Mouse (Mus musculus): Measurements from ENCODE around the gene Orai2. TPM values are rescaled to one million over a fixed set of nuclear protein-coding genes. Genes with fewer than 3 reads are reported as not detected.
A peak's percentile ranks its signal among the peaks of the same experiment; 100 is the strongest.

The Orai2 gene
- polyA plus RNA-seq (2012; rRNA removed) = 9.7 and 12.7 TPM in 2 replicates

- no peaks in the 10 kb centered on the region for H3K36me3 ChIP-seq (ENCODE audit: control insufficient read depth, insufficient read depth, low read length)
- H3K4me1 ChIP-seq (ENCODE audit: control insufficient read depth, insufficient read depth, low read length) = peaks cover 10% of the 10 kb centered on the region
- TF ChIP-seq CTCF (conservative IDR thresholded peaks at IDR 0.05; ENCODE audit: insufficient read depth, insufficient read length, low read depth, low read length) = no peak
- TF ChIP-seq POLR2A (IDR thresholded peaks at IDR 0.05; ENCODE audit: low read depth, low read length) = no peak
- no peaks in the 10 kb centered on the region for H3K27me3 ChIP-seq (replicated peaks; ENCODE audit: control insufficient read depth, insufficient read depth, low read length)
- DNase-seq = peak; percentile 80
- 2% methylated on average over 49 of the region's 49 CpGs for WGBS
- H3K27ac ChIP-seq (ENCODE audit: insufficient read depth, low read depth, low read length) = peak within 1 kb of the TSS; percentile 64; the same call in 1 of the 2 replicates
- H3K4me3 ChIP-seq (ENCODE audit: insufficient read depth, low read depth, low read length) = peak within 1 kb of the TSS; percentile 54
These were observed at the start of gene Orai2 for GRCm38 (mm10) chr5:136170512-136171362. Gene Orai2 (minus strand): TSS chr5:136170713.

GRCm38 (mm10) chr5:136218585-136218984, 48.1 kb upstream of the Orai2 start:
- WGBS = 85% methylated on average over 12 of the region's 12 CpGs
- Histone ChIP-seq H3K4me1 (ENCODE audit: control insufficient read depth, insufficient read depth, low read length) (no peaks in the 10 kb centered on the region), H3K36me3 (ENCODE audit: control insufficient read depth, insufficient read depth, low read length) (no peaks in the 10 kb centered on the region), H3K27ac (ENCODE audit: insufficient read depth, low read depth, low read length) (no peak overlapping the region), H3K4me3 (ENCODE audit: insufficient read depth, low read depth, low read length) (no peak overlapping the region), H3K27me3 (replicated peaks; ENCODE audit: control insufficient read depth, insufficient read depth, low read length) (no peaks in the 10 kb centered on the region)
- no peak for DNase-seq
- TF ChIP-seq POLR2A (IDR thresholded peaks at IDR 0.05; ENCODE audit: low read depth, low read length) = no peak
- no peak for TF ChIP-seq CTCF (conservative IDR thresholded peaks at IDR 0.05; ENCODE audit: insufficient read depth, insufficient read length, low read depth, low read length)

GRCm38 (mm10) chr5:136217932-136218381, 47.4 kb upstream of the Orai2 start:
- Histone ChIP-seq H3K36me3 (ENCODE audit: control insufficient read depth, insufficient read depth, low read length) (no peaks in the 10 kb centered on the region), H3K4me3 (ENCODE audit: insufficient read depth, low read depth, low read length) (no peak overlapping the region), H3K27ac (ENCODE audit: insufficient read depth, low read depth, low read length) (no peak overlapping the region), H3K27me3 (replicated peaks; ENCODE audit: control insufficient read depth, insufficient read depth, low read length) (no peaks in the 10 kb centered on the region), H3K4me1 (ENCODE audit: control insufficient read depth, insufficient read depth, low read length) (no peaks in the 10 kb centered on the region)
- TF ChIP-seq POLR2A (IDR thresholded peaks at IDR 0.05; ENCODE audit: low read depth, low read length) (no peak), CTCF (conservative IDR thresholded peaks at IDR 0.05; ENCODE audit: insufficient read depth, insufficient read length, low read depth, low read length) (no peak)
- WGBS = 75% methylated on average over 4 of the region's 4 CpGs
- DNase-seq = no peak

GRCm38 (mm10) chr5:136217004-136217665, 46.6 kb upstream of the Orai2 start:
- Histone ChIP-seq H3K27ac (ENCODE audit: insufficient read depth, low read depth, low read length) (no peak overlapping the region), H3K4me1 (ENCODE audit: control insufficient read depth, insufficient read depth, low read length) (no peaks in the 10 kb centered on the region), H3K4me3 (ENCODE audit: insufficient read depth, low read depth, low read length) (no peak overlapping the region), H3K36me3 (ENCODE audit: control insufficient read depth, insufficient read depth, low read length) (no peaks in the 10 kb centered on the region), H3K27me3 (replicated peaks; ENCODE audit: control insufficient read depth, insufficient read depth, low read length) (no peaks in the 10 kb centered on the region)
- DNase-seq = no peak
- TF ChIP-seq CTCF (conservative IDR thresholded peaks at IDR 0.05; ENCODE audit: insufficient read depth, insufficient read length, low read depth, low read length) (no peak), POLR2A (IDR thresholded peaks at IDR 0.05; ENCODE audit: low read depth, low read length) (no peak)
- 79% methylated on average over 18 of the region's 18 CpGs for WGBS

- Histone ChIP-seq H3K27me3 (replicated peaks; ENCODE audit: control insufficient read depth, insufficient read depth, low read length) (no peaks in the 10 kb centered on the region), H3K36me3 (ENCODE audit: control insufficient read depth, insufficient read depth, low read length) (no peaks in the 10 kb centered on the region), H3K27ac (ENCODE audit: insufficient read depth, low read depth, low read length) (no peak overlapping the region), H3K4me3 (ENCODE audit: insufficient read depth, low read depth, low read length) (no peak overlapping the region), H3K4me1 (ENCODE audit: control insufficient read depth, insufficient read depth, low read length) (no peaks in the 10 kb centered on the region)
- WGBS = 55% methylated on average over 5 of the region's 5 CpGs
- DNase-seq = no peak
- TF ChIP-seq POLR2A (IDR thresholded peaks at IDR 0.05; ENCODE audit: low read depth, low read length) (no peak), CTCF (conservative IDR thresholded peaks at IDR 0.05; ENCODE audit: insufficient read depth, insufficient read length, low read depth, low read length) (no peak)
These were observed 45.4 kb upstream of the Orai2 start for GRCm38 (mm10) chr5:136215958-136216357.

GRCm38 (mm10) chr5:136215211-136215610, 44.7 kb upstream of the Orai2 start:
- WGBS = 92% methylated on average over 3 of the region's 3 CpGs
- Histone ChIP-seq H3K36me3 (ENCODE audit: control insufficient read depth, insufficient read depth, low read length) (no peaks in the 10 kb centered on the region), H3K27me3 (replicated peaks; ENCODE audit: control insufficient read depth, insufficient read depth, low read length) (no peaks in the 10 kb centered on the region)

GRCm38 (mm10) chr5:136213716-136214115, 43.2 kb upstream of the Orai2 start:
- WGBS = 83% methylated on average over 5 of the region's 5 CpGs

More at GRCm38 (mm10) chr5:136215211-136215610, 44.7 kb upstream of the Orai2 start:
- DNase-seq = no peak
- no peak overlapping the region for H3K27ac ChIP-seq (ENCODE audit: insufficient read depth, low read depth, low read length)
- TF ChIP-seq POLR2A (IDR thresholded peaks at IDR 0.05; ENCODE audit: low read depth, low read length) = no peak
- TF ChIP-seq CTCF (conservative IDR thresholded peaks at IDR 0.05; ENCODE audit: insufficient read depth, insufficient read length, low read depth, low read length) = peak; percentile 34; the same call in 1 of the 2 replicates
- H3K4me1 ChIP-seq (ENCODE audit: control insufficient read depth, insufficient read depth, low read length) = no peaks in the 10 kb centered on the region
- H3K4me3 ChIP-seq (ENCODE audit: insufficient read depth, low read depth, low read length) = no peak overlapping the region

More at GRCm38 (mm10) chr5:136213716-136214115, 43.2 kb upstream of the Orai2 start:
- Histone ChIP-seq H3K4me3 (ENCODE audit: insufficient read depth, low read depth, low read length) (no peak overlapping the region), H3K27me3 (replicated peaks; ENCODE audit: control insufficient read depth, insufficient read depth, low read length) (no peaks in the 10 kb centered on the region), H3K4me1 (ENCODE audit: control insufficient read depth, insufficient read depth, low read length) (no peaks in the 10 kb centered on the region), H3K27ac (ENCODE audit: insufficient read depth, low read depth, low read length) (no peak overlapping the region), H3K36me3 (ENCODE audit: control insufficient read depth, insufficient read depth, low read length) (no peaks in the 10 kb centered on the region)
- no peak for DNase-seq
- TF ChIP-seq CTCF (conservative IDR thresholded peaks at IDR 0.05; ENCODE audit: insufficient read depth, insufficient read length, low read depth, low read length) = no peak
- TF ChIP-seq POLR2A (IDR thresholded peaks at IDR 0.05; ENCODE audit: low read depth, low read length) = no peak

Measured in kidney, adult 2 months (tissue).